Mouse (Mus musculus) liver, postnatal 0 days (tissue): ENCODE results near the gene Ptprf.

Source experiments
- CTCF ChIP-seq: sonication (generic); IDR thresholded peaks from 2 replicates; pipeline ENCODE4 v1.5.1; 2016; ENCODE audit warnings: antibody characterized with exemption, low read depth
- EP300 ChIP-seq: IDR thresholded peaks from 2 replicates; pipeline ENCODE4 v1.6.1; 2016; ENCODE audit warnings: antibody characterized with exemption, low read depth, mild to moderate bottlenecking

GRCm38 (mm10) chr4:118275601-118276519 lies 15.3 kb downstream of the Ptprf start:
- TF ChIP-seq CTCF (no peak), EP300 (no peak)
